Mouse (Mus musculus): ENCODE measurements at regions not wholly inside any gene's neighbourhood (a gene's known extent, or its start where the extent isn't known, plus 50 kb on each side); places are given as distances from the start of the nearest gene placed in this dataset.

- H3K4me1 ChIP-seq (ENCODE audit: control insufficient read depth, insufficient read depth), result no peaks in the 10 kb centered on the region
- no peak for ATAC-seq (ENCODE audit: insufficient read depth, low read depth)
- no peak overlapping the region for H3K4me3 ChIP-seq (ENCODE audit: low read depth, low read length)
- no peaks in the 10 kb centered on the region for H3K9me3 ChIP-seq (replicated peaks; ENCODE audit: control insufficient read depth, low read length)
- H3K36me3 ChIP-seq (replicated peaks; ENCODE audit: control insufficient read depth, insufficient read depth, low read length), result no peaks in the 10 kb centered on the region
- TF ChIP-seq CTCF (IDR thresholded peaks at IDR 0.05; ENCODE audit: low read depth) (no peak), EP300 (IDR thresholded peaks at IDR 0.05; ENCODE audit: low read depth) (no peak)
- H3K27ac ChIP-seq (ENCODE audit: low read depth), result no peak overlapping the region
- H3K9ac ChIP-seq (replicated peaks; ENCODE audit: low read depth, low read length), result no peak overlapping the region
- WGBS, result 72% methylated on average over 3 of the region's 3 CpGs
- no peaks in the 10 kb centered on the region for H3K27me3 ChIP-seq (ENCODE audit: control insufficient read depth, insufficient read depth, low read length)
- DNase-seq (ENCODE audit: low spot score), result no peak
- no peak overlapping the region for H3K4me2 ChIP-seq (ENCODE audit: low read depth, low read length)
Observed at GRCm38 (mm10) chr7:88201658-88202364, 76.1 kb upstream of the Ctsc start.

- H3K4me2 ChIP-seq (ENCODE audit: low read depth, low read length), result no peak overlapping the region
- H3K27me3 ChIP-seq (ENCODE audit: control insufficient read depth, insufficient read depth, low read length), result no peaks in the 10 kb centered on the region
- no peak overlapping the region for H3K27ac ChIP-seq (ENCODE audit: low read depth)
- no peak overlapping the region for H3K9ac ChIP-seq (replicated peaks; ENCODE audit: low read depth, low read length)
- no peak for ATAC-seq (ENCODE audit: insufficient read depth, low read depth)
- H3K4me1 ChIP-seq (ENCODE audit: control insufficient read depth, insufficient read depth), result no peaks in the 10 kb centered on the region
- WGBS, result 34% methylated on average over 2 of the region's 2 CpGs
- TF ChIP-seq EP300 (IDR thresholded peaks at IDR 0.05; ENCODE audit: low read depth), result no peak
- TF ChIP-seq CTCF (IDR thresholded peaks at IDR 0.05; ENCODE audit: low read depth), result no peak
- no peak for DNase-seq (ENCODE audit: low spot score)
- H3K4me3 ChIP-seq (ENCODE audit: low read depth, low read length), result no peak overlapping the region
- H3K36me3 ChIP-seq (replicated peaks; ENCODE audit: control insufficient read depth, insufficient read depth, low read length), result no peaks in the 10 kb centered on the region
- H3K9me3 ChIP-seq (replicated peaks; ENCODE audit: control insufficient read depth, low read length), result no peaks in the 10 kb centered on the region; the same call in 1 of the 2 replicates
Observed at GRCm38 (mm10) chr7:88206223-88206827, 71.6 kb upstream of the Ctsc start.

- H3K27me3 ChIP-seq (ENCODE audit: control insufficient read depth, insufficient read depth, low read length), result no peaks in the 10 kb centered on the region
- DNase-seq (ENCODE audit: low spot score), result no peak
- TF ChIP-seq CTCF (IDR thresholded peaks at IDR 0.05; ENCODE audit: low read depth) (no peak), EP300 (IDR thresholded peaks at IDR 0.05; ENCODE audit: low read depth) (no peak)
- no peak overlapping the region for H3K4me3 ChIP-seq (ENCODE audit: low read depth, low read length)
- H3K4me1 ChIP-seq (ENCODE audit: control insufficient read depth, insufficient read depth), result no peaks in the 10 kb centered on the region
- ATAC-seq (ENCODE audit: insufficient read depth, low read depth), result no peak
- H3K36me3 ChIP-seq (replicated peaks; ENCODE audit: control insufficient read depth, insufficient read depth, low read length), result no peaks in the 10 kb centered on the region
- no peaks in the 10 kb centered on the region; the same call in 1 of the 2 replicates for H3K9me3 ChIP-seq (replicated peaks; ENCODE audit: control insufficient read depth, low read length)
- H3K4me2 ChIP-seq (ENCODE audit: low read depth, low read length), result no peak overlapping the region
- WGBS, result 52% methylated on average over 10 of the region's 10 CpGs
- no peak overlapping the region for H3K9ac ChIP-seq (replicated peaks; ENCODE audit: low read depth, low read length)
- H3K27ac ChIP-seq (ENCODE audit: low read depth), result peak overlapping the region; percentile 30; the same call in 1 of the 2 replicates
Observed at GRCm38 (mm10) chr7:88206914-88207710, 70.8 kb upstream of the Ctsc start.

DNA sequence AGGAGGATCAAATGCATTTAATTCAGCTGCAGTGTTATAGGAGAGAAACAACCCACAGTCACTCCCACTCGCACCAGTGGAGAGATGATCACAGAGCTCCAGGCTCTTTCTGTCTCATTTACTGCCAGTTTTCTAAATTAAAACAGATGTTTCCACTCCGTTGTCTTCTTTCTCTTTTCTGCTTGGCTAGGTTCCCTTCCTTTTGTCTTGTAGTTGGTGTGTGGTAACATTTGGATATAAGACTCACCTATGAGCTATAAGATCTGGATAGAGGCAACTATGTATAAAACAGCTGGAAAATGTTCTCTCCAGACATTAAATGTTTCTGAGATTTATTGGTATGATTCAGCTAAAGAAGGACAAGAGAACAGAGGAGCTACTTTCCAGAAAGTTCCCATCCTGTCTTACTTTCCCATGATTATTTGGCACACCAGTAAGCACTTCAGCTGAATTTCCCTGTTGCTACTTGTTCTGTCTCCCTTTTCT is 63.1 kb upstream of the Ctsc start:
- no peak for DNase-seq (ENCODE audit: low spot score)
- Histone ChIP-seq H3K9ac (replicated peaks; ENCODE audit: low read depth, low read length) (no peak overlapping the region), H3K27me3 (ENCODE audit: control insufficient read depth, insufficient read depth, low read length) (no peaks in the 10 kb centered on the region), H3K4me2 (ENCODE audit: low read depth, low read length) (no peak overlapping the region), H3K27ac (ENCODE audit: low read depth) (no peak overlapping the region), H3K36me3 (replicated peaks; ENCODE audit: control insufficient read depth, insufficient read depth, low read length) (no peaks in the 10 kb centered on the region), H3K4me1 (ENCODE audit: control insufficient read depth, insufficient read depth) (no peaks in the 10 kb centered on the region), H3K9me3 (replicated peaks; ENCODE audit: control insufficient read depth, low read length) (no peaks in the 10 kb centered on the region; the same call in 1 of the 2 replicates), H3K4me3 (ENCODE audit: low read depth, low read length) (no peak overlapping the region)
- ATAC-seq (ENCODE audit: insufficient read depth, low read depth), result no peak
- no peak for TF ChIP-seq EP300 (IDR thresholded peaks at IDR 0.05; ENCODE audit: low read depth)
- WGBS, result 58% methylated on average over 2 of the region's 2 CpGs

- Histone ChIP-seq H3K9me3 (replicated peaks; ENCODE audit: control insufficient read depth, low read length) (no peaks in the 10 kb centered on the region), H3K4me3 (ENCODE audit: low read depth, low read length) (no peak overlapping the region), H3K36me3 (replicated peaks; ENCODE audit: control insufficient read depth, insufficient read depth, low read length) (no peaks in the 10 kb centered on the region), H3K27ac (ENCODE audit: low read depth) (no peak overlapping the region), H3K9ac (replicated peaks; ENCODE audit: low read depth, low read length) (no peak overlapping the region), H3K4me1 (ENCODE audit: control insufficient read depth, insufficient read depth) (no peaks in the 10 kb centered on the region), H3K4me2 (ENCODE audit: low read depth, low read length) (no peak overlapping the region), H3K27me3 (ENCODE audit: control insufficient read depth, insufficient read depth, low read length) (no peaks in the 10 kb centered on the region)
- TF ChIP-seq EP300 (IDR thresholded peaks at IDR 0.05; ENCODE audit: low read depth) (no peak), CTCF (IDR thresholded peaks at IDR 0.05; ENCODE audit: low read depth) (no peak; the same call in 1 of the 2 replicates)
- ATAC-seq (ENCODE audit: insufficient read depth, low read depth) (no peak), DNase-seq (ENCODE audit: low spot score) (no peak)
- 86% methylated on average over 1 of the region's 1 CpGs for WGBS
Observed at GRCm38 (mm10) chr7:88215425-88215824, 62.5 kb upstream of the Ctsc start.

All from heart, postnatal 0 days (tissue).